Mouse (Mus musculus) adipocyte (in vitro differentiated cells): ENCODE measurements around the gene Nat9.
A peak's percentile ranks its signal among the peaks of the same experiment; 100 is the strongest.

Source experiments
- DNase-seq: peaks from one replicate; pipeline ENCODE4 v3.0.0-alpha.2; 2016; ENCODE audit warnings: low spot score

Gene Nat9

DNA sequence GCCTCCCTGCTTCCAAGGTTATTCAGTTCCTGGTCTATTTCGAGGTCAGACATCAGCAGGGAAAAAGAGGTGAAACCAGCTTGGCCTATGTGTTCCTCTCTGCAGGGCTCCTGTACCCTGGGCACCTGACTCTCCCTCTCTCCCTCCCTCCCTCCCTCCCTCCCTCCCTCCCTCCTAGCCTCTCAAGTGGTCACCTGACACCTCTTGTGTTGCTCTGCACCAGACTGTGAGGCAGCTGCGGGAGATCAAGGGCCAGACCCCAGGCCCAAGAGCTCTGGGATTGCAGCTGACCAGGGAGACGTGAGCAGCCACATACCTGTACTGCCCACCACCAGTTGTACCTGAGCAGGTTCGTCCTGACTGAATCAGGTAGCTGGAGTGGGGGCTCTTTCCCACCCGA, 27.5 kb upstream of the Nat9 start:
- no peak for DNase-seq

DNA sequence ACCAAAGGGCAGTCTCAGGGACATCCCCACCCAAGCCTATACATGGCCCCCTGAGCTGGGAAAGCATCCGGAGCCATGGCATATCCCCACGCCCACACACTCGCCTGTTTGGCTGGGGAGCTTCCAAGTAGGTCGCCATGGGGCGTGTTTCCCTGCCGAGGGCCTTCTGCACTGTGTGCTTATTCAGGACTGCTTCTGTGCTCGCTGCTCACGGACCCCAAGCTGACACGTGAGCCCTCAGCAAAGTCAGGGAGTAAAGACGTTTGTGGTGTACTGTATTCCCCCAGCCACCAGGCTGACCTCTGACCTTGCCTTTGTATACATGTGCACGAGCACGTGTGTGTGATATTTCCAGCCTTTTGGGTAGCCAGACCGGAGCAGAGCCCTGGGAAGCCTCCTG, 24.5 kb upstream of the Nat9 start:
- no peak for DNase-seq

DNA sequence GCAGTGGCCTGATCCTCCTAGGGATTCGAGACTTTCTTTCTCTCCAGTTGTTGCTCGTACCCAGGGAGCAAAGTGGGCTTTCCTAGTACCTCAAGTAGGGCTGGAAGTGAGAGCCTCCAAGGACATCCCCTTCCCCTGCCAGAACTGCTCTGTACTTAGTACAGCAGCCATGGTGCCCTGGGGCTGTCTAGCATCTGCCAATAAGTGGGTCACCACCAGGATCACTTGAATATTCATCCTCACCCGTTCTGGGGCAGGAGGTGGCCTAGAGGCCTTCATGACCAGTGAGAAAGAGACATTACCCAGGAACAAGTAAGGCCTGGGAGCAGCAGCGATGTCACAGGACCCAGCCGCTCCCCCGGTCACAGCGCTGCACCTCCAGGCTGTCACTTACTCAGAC, 22.3 kb upstream of the Nat9 start:
- DNase-seq: no peak

DNA sequence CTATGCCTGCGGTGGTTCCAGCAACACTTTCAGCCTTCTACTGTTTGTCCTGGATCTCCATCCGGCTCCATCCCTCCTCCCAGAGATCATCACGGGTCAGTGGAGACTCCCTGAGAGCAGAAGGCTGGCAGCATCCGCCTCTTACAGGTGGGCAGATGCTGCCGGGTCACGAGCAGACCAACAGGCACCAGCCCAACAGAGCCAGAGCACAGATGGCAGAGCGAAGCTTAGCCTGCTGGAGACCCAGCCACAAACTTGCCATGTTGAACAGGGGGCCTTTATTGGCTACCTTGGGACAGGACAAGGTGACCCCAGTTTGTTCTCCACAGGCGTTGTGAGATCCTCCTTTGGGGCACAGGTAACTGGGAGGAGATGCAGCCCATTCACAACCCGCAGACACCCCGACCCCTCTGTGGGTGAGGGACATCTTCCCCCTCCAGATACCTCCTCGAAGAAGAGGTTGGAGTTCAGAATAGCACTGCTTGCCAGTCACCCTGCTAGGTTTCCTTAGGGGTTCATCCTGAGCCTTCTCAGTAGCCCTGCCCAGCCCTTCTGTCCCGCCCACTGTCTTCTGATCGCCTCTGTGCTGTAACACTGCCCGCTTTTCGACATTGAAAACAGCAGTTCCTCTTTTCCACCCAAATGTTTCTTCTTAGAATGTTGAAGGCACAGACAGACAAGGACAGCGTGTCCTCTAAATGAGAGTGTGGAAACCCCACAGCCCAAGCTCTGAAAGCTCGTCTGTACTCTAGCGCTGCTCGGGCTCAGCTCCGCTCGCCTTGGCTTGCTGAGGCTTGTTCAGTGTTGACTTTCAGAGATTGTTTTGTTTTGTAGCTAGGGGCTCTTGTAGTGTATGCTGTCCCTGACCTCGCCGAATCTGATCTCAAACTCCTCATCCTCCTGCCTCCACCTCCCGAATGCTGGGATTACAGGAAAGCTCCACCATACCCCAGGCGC, 21.4 kb upstream of the Nat9 start:
- DNase-seq: no peak

DNA sequence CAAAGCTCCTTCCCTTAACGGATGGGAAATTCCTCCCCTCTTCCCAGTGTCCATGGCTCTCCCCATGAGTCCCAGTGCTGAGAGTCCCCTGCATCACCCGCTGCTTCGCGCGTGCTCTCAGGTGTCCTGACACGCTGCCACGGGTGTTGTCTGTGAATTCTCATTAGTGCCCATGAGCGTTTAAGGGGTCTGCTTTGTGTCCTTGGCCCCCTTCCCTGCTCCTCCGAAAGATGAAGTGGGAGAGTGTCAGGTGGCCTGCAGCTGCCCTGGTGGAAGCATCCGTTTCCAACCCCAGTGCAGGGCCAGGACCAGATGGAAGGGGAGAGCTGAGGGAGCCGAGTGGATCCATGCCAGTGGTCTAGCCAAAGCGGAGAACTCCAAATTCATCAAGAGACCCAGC, 20.5 kb upstream of the Nat9 start:
- no peak for DNase-seq

DNA sequence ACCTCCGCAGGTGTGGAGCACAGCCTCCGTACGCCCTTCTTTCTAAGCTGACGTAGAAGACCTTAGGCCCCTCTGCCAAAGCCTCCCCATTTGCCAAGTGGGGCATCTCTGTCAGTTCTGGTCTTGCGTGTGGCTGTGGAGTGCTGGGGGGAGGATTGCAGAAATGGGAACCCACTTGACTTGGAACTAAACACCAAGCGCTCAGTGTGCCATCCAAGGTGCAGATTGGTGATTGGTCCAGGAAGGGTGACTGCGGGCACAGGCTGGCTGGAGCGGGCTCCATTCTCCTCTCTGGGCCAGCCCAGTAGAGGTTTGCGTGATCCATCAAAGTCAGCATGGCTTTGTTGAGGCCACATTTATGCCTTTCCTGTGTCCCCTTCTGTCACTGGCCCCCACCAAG, 15.1 kb upstream of the Nat9 start:
- DNase-seq: no peak

DNA sequence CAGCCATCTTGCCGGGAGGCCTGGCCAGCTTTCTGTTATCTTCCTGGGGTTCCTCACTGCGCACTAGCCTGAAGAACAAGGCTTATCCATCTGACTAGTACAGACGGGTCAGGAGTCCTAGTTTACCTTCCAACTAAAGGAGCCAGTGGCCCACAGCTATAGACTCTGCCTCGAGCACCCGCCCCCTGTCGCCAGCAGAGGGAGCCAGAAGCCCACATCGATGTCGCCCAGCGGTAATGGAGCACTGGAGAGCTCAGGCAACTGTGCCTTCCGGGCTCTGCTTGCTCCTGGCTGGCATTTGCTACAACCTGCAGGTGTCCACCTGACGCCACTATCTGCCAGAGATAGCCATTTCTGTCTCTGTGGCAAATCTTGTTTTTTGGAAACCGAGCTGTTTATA, 14.7 kb upstream of the Nat9 start:
- DNase-seq: peak; percentile 79

DNA sequence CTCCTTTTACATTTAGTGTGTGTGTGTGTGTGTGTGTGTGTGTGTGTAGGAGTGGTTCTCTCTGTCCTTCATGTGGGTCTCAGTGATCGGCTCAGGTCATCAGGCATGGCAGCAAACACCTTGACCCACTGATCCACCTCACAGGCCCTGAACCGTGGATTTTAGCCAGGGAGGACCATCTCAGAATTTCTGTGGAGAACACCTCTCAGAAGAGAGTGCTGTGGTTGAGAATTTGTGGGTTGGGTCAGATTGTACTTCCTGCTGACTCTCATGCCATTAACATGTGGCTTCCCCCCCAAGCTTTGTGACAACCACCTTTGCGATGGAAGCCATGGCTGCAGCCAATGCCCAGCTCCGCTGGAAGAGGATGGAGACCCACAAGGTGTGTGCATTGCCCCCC, 12.9 kb upstream of the Nat9 start:
- DNase-seq: no peak

DNA sequence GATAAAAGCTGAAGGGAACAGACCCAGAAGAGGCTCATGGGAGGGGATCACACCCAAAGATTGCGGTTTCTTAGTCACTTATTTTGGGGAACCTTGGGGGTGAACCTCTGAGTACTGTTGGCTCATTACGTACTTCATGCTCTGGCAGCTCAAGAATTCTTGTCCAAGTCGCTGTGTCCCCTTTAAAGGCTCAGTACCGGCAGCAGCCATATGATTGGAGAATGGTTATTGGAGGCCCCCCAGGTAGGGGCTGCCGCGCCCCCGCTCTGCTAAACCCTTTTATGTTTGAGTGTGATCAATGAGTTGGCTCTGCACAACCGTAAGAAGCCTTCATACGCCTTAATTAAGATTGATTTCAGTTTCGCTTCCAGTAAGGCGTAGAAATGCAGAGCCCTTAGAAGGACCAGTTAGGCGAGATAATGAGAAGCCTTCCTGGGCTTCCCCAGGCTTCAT, 11.3 kb upstream of the Nat9 start:
- DNase-seq: no peak

DNA sequence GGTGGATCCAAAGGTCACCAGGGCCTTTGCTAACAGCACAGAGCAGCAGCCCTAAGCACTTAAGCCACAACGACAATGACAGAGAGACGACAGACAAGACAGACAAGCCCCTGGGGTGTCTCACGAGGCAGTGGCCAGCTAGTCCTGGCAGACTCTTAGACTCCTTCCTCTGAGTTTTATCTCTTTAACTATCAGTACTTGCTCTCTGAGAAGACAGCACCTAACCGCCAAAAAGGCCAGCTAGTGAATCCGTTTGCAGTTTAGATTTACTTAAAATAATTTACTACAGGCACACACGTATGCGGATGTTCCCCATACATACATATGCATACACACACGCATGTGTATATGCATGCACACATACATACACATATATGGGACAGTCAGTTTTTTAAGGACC, 9.9 kb upstream of the Nat9 start:
- no peak for DNase-seq

DNA sequence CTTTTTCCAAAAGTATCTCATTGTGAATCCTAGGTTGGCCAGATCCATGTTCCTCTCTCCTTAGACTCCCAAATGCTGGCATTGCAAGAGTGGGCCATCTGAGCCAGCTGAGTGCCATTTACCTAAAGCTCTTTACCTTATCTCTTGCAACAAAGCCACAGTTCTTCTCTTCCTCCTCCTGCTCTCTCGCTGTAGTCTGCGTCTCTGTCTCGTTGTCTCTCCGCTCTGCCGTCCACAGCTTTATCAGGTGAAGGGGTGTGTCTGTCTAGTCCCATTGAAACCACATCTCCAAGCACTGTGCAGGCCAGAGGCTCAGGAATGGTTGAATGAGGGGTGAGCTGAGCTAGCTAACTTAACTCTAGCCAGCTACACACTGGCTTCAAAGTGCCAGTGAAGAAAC, 8.3 kb upstream of the Nat9 start:
- no peak for DNase-seq

DNA sequence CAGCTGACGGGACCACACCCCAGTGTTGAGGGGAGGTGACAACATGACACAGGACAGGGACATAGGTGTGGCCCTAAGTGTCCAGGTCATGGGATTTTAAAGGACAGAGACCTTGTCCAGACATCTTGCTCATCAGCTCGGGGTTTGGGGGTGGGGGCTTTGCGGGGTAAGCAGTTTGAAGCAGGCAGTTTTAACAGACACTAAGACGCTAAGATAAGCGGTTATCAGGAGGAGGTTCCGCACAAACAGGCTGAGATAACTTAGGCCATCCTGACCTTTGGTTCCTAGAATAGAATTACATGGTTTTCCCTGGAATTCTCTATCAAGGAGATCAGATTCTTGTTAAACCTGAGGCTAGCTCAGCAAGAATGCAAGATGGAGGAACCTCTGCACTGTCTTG, 7.0 kb upstream of the Nat9 start:
- no peak for DNase-seq

DNA sequence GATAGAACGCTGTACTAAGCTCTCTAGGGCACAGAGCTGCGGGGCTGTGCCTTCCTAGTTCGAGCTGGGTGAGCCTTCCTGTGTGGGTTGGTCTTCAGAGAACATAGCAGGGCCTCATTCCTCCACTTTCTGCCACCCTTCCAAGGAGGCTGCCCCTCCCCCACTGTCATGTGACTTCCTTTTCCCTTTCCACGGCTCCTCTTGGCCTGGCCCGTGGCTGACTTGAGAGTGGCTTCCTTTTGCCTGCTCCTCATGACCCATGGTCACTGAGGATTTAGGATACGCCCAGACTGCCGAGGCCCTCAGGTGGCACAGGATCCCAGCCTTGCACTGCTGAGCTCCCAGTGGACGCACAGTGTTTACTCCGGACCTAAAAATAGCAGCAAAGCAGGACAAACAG, 4.5 kb upstream of the Nat9 start:
- DNase-seq: peak; percentile 75

DNA sequence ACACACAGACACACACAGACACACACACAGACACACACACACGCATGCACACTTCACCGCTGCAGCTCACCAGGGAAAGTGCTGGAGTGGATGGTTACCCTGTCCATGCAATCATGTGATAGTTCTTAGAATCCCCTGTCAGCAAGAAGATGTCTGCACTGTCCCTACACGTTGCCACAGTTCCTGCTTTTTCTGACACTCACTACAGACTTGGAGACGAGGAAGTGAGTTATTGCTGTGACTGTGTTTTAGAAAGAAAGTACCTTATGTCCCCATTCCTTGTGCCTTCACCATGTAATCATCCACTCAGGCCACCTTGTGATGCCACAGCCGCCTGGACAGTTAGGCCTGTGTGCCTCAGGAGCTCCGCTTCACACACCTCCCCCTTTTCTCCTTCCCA, 1.6 kb upstream of the Nat9 start:
- no peak for DNase-seq

DNA sequence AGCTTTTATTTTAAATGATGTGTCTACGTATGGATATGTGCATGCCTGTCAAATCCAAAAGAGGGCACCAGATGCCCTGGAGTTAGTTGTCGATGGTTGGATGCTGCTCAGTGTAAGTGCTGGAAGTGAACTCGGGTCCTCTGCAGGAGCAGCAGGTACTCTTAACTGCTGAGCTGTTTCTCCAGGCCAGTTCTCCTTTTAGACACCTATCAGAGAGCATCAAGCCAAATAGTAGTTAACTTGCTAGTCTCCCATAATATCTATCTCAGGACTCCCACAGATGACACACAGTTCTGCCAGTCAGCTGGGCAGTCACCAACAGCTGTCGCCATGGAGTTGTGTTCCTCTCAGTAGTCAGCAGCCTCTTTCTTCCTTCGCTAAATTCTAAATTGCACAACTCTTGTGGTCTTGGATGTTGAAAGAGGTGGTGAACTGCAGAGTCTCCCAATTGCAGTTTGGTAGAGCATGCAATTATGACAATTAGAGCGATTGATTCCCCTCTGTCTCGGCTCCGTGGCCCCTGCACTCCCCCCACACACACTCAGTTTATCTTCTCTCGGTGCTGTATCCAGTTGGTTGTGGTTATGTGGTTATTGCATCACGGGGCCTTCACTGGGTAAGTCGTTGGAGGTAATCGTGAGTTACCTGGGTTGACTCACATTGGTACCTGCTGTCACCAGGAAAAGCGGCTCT, 1.0 kb upstream of the Nat9 start:
- no peak for DNase-seq

DNA sequence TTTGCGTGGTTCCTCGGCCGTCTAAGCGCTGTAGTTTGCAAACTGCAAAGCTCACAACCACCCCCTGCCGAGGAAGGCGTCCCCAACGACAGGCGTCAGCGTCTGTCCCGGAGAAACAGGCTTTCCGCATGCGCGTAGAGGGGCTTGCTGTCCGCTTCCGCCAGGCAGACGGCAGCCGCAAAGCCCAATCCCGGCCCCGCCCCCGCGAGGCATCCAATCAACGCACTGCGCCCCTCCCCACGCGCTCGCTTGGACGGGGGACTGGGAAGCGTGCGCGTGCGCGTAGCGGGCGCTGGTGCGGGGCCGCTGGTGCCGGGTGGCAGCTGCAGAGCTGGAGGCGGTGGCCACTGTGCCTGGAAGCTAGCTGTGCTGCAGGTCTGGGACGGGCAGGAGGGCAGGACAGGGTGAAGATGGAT, 427 bp downstream of the Nat9 start, which contains the start of gene Tmem104:
Tmem104 (plus strand) TSS at position 264 of the 416 bp plus-strand sequence.
- DNase-seq: peak; percentile 99

DNA sequence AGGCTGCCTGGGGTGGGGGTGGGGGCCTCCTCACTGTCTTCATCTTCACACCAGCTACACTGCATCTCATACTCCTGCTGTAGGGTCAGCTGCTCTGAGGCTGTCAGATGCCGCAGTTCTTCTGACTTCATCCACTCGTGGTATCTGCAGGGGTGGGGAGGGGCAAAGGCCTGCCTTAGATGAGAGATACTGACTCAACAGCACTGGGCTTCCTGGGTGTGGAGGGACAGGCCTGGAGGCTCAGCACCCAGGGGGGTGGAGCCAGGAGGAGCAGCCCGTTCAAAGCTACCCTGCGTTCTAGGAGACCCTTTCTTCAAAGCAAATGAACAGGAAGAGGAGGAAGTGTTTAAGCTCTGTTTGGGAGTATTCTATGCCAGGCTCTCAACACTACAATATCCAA, 2.7 kb downstream of the Nat9 start:
- DNase-seq: no peak

DNA sequence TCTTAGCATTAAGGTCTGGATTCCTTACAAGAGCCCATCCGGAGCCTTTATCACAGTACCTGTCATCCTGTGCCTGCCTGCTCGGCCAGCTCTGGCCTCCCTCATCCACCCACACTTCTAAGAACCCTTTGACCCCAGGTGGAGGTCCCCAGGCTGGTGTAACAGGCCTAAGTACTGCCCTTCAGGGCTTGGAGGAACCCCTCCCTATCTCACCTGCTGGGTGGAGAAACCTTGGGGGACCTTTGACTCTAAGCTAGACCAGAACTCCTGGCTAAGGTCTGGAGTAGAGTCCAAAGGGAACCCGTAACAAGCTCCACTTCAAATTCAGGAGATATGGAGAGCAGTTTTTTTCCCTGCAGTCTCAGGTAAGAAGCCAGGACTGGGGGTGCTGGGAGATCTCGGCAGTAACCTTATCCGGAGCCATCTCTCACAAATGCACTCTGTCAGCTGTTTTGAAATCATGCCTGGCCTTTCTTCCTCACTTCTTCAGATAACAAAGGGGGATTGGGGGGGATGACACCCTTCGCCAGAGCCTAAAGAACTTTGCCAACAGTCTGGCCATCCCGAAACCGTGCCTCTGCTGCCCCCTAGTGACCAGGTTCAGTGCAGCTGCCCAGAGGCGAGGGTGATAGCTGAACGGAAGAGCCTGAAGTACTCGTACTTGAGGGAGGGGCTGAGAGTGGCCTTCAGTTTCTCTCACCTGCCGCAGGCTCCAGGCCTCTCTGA, 5.6 kb downstream of the Nat9 start:
- peak; percentile 69 for DNase-seq

DNA sequence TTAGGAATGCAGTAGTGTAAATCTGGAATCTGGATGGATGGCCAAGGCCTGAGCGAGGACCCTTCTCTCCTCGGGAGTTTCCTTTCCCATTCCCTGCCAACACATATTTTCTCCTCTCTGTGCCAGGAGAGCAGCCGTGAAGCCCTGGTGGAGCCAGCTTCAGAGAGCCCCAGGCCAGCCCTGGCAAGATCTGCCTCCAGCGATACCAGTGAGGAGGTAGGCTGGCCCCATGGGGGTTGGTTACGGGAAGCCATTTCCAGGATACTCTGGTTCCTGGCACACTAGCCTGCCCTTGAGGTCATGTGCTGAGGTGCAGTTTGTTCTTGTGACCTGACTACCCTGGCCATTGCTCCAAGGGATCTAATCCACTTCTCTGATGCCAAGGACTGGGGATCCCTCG, 7.8 kb downstream of the Nat9 start:
- DNase-seq: no peak

DNA sequence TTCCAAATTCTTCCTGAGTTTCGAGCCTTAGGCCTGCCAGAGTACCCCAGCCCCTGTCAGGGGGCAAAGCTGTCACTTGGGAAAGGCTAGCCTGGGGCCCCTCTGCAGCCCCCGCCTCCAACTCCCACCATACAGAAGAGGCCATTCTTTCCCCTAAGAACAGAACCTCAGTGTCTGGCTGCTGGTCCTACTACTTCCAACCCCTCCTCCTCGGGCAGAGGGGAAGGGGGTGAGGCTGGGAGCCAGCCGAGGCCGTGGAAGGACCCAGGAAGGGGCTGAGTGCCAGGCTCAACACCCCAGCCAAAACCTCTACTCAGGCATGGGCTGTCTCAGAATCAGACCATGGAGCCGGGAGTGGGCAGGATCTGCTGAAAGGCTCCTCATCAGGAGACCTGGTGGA, 8.5 kb downstream of the Nat9 start:
- DNase-seq: no peak

DNA sequence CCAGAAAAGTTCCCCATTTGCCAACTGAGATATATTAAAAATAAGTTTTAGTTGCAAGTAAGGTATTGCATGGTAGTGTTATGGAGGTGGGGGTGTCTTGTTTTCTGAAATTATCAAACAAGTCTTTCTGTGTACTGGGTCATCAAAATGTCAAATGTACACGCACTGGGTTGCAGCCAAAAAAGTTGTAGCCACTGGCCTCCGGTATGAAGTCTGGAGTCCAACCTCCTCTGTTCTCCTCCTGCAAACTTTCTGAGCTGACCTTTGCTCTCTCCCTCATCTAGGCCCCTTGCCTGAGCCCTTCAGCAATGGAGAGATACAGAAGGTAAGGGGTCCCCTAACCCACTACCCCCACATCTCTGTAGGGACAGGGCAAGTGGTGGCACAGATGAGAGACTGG, 8.9 kb downstream of the Nat9 start:
- DNase-seq: no peak

DNA sequence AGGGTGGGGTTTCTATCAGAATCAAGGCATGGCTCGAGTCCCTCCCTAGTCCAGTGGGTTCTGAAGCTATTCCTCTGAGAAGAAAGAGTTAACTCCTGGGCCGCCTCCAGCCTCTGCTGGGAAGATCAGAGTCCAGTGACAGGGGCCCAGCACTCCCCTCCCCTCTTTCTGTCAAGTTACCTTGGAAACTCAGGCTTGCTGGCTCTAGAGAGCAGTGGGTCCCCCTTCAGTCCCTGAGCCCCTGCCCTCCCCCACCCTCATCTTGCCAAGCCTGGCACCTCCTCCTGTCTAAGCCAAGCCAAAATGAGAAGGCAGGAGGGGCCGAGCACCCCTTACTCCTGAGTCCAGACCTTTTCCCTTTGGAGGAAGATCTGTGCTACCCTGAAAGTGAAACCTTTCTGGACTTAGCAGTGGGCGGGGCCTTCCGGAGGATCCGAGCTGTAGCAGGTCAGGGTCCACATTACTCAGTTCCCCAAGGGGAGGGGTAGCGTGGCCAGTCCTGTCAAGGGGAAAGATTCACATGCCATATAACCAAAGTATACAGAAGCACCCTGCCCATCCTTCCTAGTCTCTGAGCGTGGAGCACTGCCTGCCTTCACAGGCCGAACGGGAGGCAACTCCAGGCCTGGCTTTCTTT, 10.0 kb downstream of the Nat9 start:
- no peak for DNase-seq
